Mouse (Mus musculus): ENCODE measurements around the gene Tas2r120.

Tas2r120 gene

DNA sequence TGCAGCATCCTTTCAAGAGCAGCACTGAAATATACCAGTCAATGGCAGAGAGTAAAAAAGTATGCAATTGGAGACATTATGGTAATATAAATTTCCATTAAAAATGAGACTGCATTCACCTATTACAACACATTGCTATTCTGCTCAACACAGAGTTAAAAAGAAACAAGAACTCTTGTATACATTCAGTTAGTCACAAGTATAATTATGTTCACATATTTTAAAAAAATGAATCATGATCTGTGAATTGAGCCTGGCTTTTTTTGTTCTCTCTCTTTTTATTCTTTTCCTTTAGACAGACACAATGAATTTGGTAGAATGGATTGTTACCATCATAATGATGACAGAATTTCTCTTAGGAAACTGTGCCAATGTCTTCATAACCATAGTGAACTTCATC is at the start of gene Tas2r120:
Tas2r120 (plus strand) TSS at position 301 of the 400 bp plus-strand sequence.

DNA sequence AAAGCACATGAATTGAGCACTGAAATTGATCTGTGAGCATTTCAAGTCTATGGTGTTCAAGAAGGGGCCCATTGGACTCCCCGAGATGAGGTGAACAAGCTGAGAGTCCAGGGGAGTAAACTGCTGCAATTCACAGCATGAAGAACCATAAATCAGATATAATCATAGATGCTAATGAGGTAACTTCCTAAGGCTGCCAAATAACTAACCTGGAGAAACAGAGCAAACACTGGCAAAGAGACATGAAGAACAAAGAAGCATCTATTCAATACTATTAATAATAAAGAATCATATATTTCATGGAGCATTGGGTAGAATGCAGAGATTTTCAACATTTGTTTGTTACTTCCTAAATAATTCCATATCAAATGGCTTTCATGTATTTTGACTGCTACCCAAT is 5.3 kb upstream of the Tas2r120 start, which contains the start of gene A630073D07Rik:
A630073D07Rik (minus strand) TSS at position 101 of the 400 bp plus-strand sequence.
- WGBS: 72% methylated on average over 1 of the region's 1 CpGs

DNA sequence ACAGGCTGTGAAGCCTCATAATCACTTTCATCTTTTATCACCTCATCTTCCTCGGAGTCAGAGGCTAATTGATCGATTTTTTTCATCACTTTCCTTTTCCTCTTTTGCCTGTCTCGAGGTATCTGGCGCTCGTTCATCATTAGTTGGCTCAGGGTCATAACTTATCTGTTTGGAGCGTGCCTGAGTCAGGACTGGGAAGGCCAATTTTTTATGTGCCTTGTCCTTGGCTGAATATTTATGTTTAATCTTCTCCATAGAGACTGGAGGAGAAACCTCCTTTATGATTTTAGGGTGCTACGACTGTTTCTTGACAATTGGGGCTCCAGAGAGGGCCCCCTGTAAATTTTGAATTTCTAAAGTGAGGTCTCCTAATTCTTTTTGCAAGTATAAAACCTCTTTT is 34.8 kb downstream of the Tas2r120 start:
- WGBS: 80% methylated on average over 7 of the region's 7 CpGs

DNA sequence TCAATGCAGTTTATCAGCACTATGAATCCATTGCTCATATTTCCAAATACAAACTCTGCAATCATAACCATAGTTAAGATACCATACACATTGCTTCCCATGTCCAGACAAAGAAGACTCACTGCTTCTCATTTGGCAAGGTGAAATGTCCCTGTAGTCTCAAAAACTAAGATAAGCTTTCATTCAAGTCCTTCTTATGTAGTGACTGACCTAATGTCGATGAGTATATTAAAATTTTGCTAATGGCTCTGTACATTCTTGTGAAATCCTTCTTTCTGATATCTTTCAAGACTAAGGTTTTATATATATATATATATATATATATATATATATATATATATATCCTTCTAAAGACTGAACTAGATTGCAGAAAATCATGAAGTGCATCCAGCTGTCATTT is 44.2 kb downstream of the Tas2r120 start, which contains the start of gene Tas2r121:
Tas2r121 (minus strand) TSS at position 101 of the 400 bp plus-strand sequence.
- WGBS: 64% methylated on average over 1 of the region's 1 CpGs

All from cerebral cortex, adult 2 months (tissue).